Mouse (Mus musculus): ENCODE results near the gene 2900011O08Rik.
A peak's percentile ranks its signal among the peaks of the same experiment; 100 is the strongest.
"Not testable (repeated sequence)": the region's sequence is repeated elsewhere in the genome, so short reads cannot be mapped to it uniquely, and the experiment has no call there.

2900011O08Rik gene

DNA sequence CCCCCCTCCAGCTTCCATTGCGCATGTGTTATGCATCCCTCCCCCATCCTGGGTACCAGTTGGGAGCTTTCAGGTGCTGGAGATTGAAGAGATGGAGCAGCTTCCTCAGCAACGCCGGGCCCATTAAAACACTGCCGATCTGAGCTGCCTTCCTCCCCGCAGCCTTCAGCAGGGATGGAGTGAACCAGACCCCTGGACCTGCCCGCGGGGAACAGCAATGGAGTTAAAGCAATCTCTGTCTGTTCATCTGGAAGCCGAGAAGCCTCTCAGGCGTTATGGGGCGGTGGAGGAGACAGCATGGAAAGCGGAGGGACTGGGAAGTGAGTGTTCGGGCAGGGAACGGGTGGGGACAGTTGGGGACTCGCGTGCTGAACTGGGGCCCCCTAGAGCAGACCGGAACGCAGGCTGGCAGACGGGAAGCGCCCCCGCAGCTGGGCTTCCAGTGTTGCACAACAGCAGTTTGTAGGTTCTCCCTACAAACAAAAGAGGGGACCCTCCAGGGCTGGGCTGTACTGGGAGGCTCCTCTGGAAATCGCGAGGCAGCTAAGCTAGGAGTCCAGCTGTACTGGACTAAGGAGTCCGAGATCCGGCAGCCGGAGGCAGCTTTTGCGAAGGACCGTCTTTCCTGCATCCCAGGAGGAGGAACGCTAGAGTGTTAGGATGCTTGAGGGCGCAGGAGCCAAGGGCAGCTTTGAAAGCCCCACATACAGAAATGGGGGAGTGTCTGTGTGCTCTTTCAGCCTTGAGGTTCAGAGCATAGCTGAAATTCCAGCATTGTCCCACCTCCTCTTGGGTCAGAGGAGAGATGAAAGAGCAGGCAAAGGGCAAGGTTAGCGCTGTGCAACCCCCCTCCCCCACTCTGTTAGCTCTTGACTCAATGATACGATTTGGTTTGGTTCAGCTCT is at the start of gene 2900011O08Rik, which contains the start of gene Ifitm7:
TSS of gene 2900011O08Rik (plus strand) at position 31 of the 905 bp plus-strand sequence.
TSS of gene Ifitm7 (minus strand) at position 315 of the 905 bp plus-strand sequence.
- DNase-seq (ENCODE audit: low read depth, low spot score): no peak

DNA sequence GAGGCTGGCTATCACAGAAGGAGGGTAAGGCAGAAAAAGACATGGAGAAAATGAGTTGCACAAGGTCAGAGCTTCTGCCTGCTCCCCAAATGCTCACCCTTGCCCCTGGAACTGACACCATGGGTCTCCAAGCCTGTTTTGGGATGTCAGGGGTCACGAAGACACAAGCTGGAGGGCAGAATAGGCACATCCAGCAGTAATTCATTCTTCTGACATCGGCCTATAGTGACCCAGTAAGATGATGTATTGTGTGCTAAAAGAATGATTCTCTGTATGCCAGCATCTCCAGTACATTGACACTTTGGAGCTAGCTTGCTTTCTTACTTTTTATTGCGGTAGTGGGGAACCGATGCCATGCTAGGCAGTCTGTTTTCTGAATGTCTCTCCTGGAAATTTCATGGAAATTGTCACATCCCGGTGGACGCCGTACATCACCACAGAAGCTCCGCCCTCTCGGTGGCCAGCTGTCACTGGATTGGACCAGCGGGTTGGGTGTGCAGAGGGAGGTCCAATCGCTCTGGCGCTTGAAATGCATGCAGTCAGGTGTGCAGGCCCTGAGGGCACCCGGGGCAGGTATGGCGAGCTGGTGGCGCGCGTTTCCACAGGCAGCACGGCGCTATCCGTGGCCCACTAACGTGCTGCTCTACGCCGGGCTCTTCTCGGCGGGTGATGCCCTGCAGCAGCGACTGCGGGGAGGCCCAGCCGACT is 46.1 kb upstream of the 2900011O08Rik start:
- DNase-seq (ENCODE audit: low read depth, low spot score): peak; percentile 61

DNA sequence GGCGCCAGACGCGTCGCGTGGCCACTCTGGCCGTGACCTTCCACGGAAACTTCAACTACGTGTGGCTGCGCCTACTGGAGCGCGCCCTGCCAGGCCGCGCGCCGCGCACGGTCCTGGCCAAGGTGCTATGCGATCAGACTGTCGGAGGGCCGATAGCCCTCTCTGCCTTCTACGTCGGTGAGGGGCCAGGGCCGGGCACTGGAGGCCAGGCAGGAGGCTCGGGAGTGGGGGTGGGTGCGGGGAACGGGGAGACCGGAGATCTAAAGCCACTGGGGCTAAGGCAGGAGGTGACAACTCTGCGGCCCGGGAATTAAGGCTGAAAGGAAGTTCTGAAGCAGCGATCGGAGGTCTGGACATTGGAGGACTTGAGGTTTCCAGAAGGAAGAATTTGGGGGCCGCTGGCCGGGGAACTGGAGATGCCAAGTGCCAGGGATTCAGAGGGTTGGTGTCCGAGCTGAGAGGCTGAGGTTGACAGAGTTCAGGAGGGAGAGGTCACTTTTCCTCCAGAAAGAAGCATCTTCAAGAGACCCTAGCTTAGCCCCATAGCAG is 45.5 kb upstream of the 2900011O08Rik start:
- DNase-seq (ENCODE audit: low read depth, low spot score): no peak

DNA sequence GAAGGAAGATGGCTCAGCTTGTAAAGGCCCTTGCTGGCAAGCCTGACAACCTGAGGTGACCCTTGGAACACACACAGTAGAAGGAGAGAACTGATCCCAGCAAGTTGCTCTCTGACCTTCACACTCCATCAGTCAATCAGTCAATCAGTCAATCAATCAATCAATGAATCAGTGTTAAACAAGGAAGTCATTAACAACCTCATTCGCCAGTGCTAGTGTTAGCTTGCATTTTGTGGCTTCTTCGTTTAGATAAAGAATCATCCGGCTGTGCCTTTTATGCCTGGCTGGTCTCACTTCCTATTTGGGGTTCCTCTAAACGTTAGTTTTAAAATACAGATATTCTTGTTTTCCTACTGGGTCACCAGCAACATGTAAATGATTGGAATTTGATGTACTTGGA is 42.2 kb upstream of the 2900011O08Rik start:
- DNase-seq (ENCODE audit: low read depth, low spot score): no peak

DNA sequence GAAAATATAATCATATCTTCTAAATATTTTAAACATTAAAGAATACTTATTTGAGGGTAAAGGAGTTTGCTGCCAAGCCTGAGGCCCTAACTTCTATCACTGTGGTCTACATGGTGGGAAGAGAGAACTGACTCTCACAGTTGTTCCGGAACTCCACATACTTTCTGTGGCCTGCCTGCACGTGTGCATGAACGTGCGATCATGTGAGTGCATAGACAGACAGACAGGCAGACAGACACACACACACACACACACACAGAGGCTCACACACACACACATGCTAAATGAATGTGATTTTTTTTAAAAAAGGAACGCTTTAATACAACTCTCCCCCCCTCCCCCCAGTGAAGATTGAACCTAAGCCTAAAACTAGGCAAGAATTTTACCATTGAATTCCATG is 41.7 kb upstream of the 2900011O08Rik start:
- no peak for DNase-seq (ENCODE audit: low read depth, low spot score)

DNA sequence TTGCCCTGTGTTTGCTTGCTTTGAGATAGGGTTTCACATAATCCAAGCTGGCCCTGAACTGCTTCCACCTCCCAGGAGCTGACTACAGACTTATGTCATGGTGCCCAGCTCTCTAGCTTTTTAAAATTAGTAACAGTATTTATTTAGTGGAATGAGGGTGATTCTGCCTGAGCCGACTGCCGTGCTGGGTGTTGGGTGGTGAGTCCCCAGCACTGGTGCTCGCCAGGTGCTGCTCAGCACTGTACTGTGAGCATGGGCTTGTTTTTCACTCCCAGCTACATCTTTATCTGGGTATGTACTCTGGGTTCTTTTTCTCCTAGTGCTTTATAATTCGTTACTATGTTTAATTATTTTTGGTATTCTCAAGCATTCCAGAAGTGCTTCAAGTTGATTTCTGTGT is 41.3 kb upstream of the 2900011O08Rik start:
- no peak for DNase-seq (ENCODE audit: low read depth, low spot score)

DNA sequence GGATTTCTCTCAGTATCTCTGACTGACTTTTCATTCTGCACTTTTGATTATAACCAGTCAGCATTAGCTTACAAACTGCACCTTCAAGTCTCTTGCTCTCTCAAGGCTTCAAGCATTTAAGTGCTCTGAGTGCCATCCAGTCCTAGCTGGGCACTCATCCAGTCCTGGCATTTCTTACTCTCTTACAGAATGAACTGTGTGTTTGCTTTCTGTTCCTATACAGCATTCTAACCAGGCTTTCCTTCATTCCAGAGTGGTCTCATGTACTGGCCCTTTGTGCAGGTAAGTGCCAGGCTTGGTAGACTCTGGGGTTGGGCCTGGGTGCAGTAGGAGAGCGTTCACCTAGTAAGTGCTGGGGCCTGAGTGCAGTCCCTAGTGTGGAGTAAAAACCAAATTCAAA is 40.1 kb upstream of the 2900011O08Rik start:
- DNase-seq (ENCODE audit: low read depth, low spot score): no peak

DNA sequence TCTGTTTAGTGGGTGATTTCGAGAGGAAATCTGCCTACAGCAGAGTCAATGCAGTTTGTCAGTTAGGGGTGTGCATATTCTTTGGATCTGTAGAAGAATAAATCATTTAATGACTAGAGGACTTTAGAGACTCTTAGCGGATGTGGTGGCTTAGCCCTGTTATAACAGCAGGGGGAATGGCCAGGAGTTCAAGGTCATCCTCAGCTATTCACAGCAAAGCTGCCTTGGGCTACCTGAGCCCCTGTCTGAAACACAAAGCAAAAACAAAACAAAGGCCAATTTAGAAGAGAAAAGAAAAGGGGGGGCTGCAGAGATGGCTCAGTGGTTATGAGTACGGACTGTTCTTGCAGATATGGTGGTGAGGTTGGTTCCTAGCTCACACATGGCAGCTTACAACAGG is 35.2 kb upstream of the 2900011O08Rik start:
- DNase-seq (ENCODE audit: low read depth, low spot score): no peak

DNA sequence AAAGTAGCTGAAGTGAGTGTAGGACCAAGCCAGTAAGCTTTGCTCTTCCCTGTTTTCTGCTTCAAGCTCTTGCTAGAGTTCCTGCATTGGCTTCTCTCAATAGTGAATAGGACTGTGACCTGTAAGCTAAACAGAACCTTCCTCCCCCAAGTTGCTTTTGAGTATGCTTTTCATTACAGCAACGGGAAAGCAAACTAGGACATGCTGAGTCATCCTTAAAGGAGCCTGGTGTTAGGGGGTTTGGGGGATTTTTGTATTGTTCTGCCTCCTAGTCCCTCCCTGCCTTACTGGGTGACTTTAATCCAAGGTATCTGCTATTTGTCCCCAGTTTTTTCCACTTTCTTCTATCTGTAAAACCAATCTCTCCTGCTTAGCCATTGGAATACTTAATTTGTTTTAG is 24.4 kb upstream of the 2900011O08Rik start:
- DNase-seq (ENCODE audit: low read depth, low spot score): no peak

DNA sequence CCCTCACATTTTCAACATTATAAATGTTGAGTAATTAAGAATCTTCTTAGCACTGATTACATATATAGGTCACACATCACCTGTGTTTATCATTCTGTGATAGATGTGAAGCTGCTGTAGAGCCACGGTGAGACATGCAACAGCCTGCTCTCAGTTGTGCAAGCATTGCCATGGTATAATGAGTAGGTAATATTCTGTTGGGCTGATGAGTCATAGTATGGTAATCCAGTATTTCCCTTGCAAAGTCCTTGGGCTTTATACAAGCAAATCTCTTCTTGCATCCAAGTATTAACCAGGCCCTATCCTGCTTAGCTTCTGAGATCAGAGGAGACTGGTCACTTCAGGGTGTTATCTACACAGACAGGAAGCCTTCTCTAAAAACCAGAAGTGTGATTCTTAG is 17.3 kb upstream of the 2900011O08Rik start:
- DNase-seq (ENCODE audit: low read depth, low spot score): no peak

DNA sequence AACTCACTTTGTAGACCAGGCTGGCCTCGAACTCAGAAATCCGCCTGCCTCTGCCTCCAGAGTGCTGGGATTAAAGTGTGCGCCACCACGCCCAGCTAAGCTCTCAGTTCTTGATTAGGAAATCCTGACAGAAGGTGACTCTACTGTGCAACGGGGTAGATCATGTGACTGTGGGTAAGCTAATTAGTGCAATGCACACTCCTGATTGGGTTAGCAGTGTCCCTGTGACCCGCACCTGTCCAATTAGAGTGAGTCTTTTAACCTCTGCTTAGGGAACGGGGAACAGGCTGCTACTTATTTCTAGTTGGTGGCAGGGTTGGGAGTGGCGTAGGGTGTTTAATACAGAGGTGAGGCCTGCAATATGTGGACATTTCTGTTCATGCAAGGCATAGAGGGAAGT is 14.4 kb upstream of the 2900011O08Rik start:
- no peak for DNase-seq (ENCODE audit: low read depth, low spot score)

DNA sequence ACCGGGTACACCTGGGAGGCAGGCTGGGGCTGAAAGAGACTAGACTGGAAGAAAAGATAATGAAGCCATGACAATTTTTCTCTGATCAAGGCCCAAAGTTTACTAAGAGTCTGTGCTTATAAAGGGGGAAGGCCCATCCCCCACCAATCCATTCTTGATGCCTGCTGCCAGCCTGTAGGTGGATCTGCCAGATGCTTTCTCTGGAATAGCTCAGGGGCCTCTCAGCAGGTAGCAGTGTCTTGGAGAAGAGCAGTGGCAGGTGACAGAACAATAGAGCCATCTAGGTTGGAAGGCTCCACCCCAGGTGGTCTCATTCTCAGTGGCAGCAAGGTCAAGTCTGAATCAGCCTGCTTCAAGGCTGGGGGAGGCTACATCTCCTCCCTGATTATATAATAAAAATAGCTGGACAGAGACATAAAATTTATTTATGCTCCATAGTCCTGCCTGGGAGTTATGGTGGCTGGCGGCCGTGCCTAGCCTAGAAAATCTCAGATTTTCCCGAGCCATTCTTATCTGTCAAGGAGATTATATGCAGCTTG is 10.0 kb upstream of the 2900011O08Rik start:
- DNase-seq (ENCODE audit: low read depth, low spot score): not testable (repeated sequence)

DNA sequence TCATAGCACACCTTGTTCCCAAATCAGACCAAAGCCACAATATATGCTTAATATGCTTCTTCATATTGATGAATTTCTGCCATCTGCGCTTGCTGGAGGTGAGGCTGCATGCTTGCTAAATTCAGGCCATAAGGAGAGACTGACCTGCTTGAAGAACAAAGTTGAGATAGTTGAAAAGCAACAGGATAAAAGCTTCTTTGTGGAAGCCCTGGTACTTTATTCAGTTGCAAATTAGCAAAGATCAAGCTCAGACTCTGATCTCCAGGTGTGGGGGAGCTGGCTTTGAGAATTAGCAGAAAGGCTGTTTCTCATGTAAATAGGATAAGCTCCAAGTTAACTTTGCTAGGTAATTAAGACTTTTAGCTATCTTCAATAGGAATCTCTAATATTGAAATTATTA is 9.4 kb upstream of the 2900011O08Rik start:
- DNase-seq (ENCODE audit: low read depth, low spot score): not testable (repeated sequence)

DNA sequence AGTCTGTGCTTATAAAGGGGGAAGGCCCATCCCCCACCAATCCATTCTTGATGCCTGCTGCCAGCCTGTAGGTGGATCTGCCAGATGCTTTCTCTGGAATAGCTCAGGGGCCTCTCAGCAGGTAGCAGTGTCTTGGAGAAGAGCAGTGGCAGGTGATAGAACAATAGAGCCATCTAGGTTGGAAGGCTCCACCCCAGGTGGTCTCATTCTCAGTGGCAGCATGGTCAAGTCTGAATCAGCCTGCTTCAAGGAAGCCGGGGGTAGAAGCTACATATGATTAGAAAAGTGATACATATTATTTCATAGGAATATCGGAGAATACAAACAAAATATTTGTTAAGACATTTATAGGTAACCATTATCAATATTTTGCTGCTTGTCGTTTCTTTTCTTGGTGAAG is 4.7 kb upstream of the 2900011O08Rik start:
- DNase-seq (ENCODE audit: low read depth, low spot score): not testable (repeated sequence)

DNA sequence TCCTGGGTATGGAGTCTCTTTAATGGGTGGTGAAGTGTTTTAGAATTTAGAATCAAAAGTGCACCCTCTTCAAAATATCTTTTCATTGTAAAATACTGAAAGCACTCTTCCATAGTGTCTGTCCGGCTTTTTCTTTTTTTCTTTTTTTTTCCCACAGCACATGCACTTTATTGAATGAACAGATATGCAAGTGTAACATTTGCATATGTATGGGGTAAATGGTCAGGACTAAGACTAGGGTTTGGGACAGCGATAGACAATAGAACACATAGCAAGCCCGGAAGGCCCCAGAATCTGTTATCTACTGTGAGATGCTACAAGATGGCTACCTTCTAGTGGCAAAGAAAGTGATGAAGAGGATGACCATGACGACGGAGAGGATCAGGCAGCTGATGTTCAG is 3.2 kb upstream of the 2900011O08Rik start:
- DNase-seq (ENCODE audit: low read depth, low spot score): no peak

DNA sequence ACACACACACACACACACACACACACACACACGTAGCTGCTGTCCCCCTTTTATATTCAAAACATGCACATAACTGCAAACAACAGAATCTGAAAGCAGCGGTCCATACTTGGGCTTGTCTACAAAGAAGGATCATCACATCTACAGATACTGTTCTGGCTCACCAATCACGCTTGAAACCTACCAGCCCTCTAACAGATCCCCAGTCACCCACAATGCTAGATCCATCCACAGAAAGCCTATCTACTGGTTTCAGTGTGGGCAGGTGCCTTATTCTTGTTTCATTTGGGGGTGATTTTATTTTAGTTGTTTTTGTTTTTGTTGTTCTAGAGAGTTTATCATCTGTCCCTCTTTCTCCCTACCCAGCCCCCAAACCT is 219 bp upstream of the 2900011O08Rik start:
- DNase-seq (ENCODE audit: low read depth, low spot score): no peak

DNA sequence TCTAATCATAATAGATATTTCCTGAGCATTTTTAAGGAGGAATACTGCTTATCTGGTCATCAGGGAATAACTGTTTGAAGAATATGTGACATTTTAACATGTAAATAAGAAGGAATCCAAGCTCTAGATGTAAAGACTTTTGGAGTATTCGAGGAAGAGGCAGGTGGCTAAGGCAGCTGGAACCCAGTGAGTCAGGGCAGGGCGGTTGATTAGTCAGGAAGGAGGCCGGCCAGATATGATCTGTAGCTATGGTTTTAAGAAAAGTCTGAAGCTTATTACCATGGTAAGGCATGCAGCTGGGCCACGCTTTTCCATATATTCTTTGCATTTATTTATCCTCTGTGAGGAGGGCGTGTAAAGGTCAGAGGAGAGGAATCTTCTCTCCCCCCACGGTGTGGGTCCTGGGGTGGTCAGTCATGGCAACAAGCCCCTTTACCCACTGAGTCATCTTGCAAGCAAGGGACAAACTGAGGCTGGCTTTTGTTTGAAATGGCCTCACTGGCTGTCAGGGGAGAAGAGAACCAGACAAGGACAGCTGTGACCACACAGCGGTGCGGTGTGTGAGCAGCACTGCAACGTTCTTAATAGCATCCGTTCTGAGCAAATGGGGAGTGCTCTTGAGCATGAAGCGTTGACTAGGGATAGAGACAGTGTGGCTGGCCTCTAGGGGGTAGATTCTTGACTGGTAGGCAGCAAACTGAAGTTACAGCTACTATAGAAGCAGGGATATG is 6.3 kb downstream of the 2900011O08Rik start:
- DNase-seq (ENCODE audit: low read depth, low spot score): no peak

DNA sequence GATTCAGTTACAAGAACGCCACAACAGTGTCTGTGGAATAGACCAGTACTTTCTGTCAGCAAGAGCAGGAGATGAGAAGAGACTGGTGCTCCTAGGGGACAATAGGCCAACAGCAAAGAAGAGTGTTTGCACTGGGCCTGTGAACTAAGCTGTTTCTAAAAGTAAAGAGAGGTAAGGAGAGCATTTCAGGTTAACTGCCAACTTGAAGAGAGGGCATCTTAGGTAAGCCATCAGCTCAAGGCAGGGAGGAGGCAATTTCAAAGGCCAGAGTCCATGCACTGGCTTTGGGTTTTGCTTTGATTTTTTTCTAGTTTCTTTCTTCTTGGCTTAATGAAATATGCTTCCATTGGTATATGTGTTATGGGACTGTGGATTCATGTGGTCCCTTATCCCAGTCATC is 7.7 kb downstream of the 2900011O08Rik start:
- DNase-seq (ENCODE audit: low read depth, low spot score): no peak

DNA sequence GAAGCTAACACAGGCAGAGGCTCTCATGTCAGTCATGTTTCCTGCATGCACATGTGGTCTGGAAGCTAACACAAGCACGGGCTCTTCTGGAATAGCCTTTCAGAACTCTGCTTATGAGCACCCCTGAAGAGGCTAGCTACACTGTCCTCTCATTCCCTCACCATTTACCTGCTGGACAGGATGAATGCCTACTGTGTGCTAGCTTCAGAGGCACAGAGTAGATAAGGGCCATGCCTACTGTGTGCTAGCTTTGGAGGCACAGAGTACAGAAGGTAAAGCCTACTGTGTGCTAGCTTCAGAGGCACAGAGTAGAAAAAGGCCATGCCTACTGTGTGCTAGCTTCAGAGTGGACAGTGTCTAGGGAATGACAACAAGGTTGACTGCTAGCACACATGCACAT is 8.1 kb downstream of the 2900011O08Rik start:
- no peak for DNase-seq (ENCODE audit: low read depth, low spot score)

DNA sequence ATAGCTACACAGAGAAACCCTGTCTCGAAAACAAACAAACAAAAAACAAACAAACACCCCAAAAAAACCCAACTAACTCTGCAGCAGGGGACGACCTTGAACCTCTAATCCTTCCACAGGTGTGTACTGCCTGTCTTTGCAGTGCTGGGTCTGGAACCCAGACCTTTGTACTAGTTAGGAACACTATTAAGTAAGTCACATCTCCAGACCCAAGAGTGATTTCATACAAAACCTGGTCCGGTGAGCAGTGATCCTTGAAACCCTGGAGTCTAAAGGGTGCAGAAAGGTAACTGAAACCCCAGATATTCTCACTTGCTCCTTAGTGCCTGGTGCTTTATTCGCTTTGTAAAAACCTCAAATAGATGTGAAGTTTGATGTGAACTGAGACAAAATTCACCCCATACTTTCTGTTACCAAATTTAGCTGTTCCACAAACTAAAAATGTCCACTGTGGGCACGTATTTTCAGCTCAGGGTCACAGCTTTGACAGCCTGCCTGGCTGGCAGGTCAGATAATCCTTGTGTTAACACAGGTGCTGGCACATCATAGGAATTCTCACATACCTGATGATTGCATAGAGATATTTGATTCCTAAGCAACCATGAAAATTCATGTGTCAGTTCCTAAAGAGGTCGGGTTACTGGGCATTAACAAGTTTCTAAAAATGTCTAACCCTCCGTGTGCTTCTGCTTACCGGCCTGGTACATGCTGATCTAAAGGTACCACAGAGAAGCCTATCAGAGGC is 17.2 kb downstream of the 2900011O08Rik start:
- no peak for DNase-seq (ENCODE audit: low read depth, low spot score)

DNA sequence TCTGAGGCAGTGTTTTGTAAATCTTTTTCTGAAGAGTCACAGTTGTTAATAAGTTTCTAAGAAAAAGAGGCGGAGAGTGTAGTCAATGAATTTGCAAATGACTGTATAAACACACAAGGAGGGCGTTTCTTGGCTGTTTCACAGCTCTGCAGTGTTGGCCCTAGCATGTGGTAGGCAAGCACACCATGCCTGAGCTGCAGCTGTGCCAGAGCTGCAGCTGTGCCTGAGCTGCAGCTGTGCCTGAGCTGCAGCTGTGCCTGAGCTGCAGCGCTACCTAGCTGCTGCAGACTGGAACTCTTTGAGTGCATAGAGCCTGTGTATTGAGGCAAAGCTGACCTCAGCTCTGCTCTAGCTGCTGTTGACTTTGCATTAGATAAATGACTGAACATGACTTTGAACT is 17.8 kb downstream of the 2900011O08Rik start:
- no peak for DNase-seq (ENCODE audit: low read depth, low spot score)

Data from retina, adult 2 months (tissue).